Mouse (Mus musculus) heart, embryonic 10.5 days (tissue): ENCODE data around the gene Zc3h12d. TPM values are rescaled to one million over a fixed set of nuclear protein-coding genes. Genes with fewer than 3 reads are reported as not detected.
"Not testable (repeated sequence)": the region's sequence is repeated elsewhere in the genome, so short reads cannot be mapped to it uniquely, and the experiment has no call there.

Experiments used
- DNase-seq: peaks from one replicate; pipeline ENCODE4 v3.0.0-alpha.2; 2017; ENCODE audit warnings: low spot score
- H3K27ac ChIP-seq: fragments of 300-500 bp; sonication (generic); 2 replicates; pipeline ENCODE4 v1.5.1; 2016; ENCODE audit warnings: mild to moderate bottlenecking
- H3K27me3 ChIP-seq: fragments of 300-500 bp; sonication (generic); 2 replicates; pipeline ENCODE4 v1.6.1; 2016; ENCODE audit warnings: mild to moderate bottlenecking; ENCODE audit not compliant: poor library complexity, insufficient read depth, severe bottlenecking
- H3K36me3 ChIP-seq: fragments of 300-500 bp; sonication (generic); 2 replicates; pipeline ENCODE4 v1.6.1; 2016; ENCODE audit warnings: mild to moderate bottlenecking, moderate library complexity
- H3K4me1 ChIP-seq: fragments of 300-500 bp; sonication (generic); 2 replicates; pipeline ENCODE4 v1.6.1; 2016; ENCODE audit warnings: mild to moderate bottlenecking
- H3K4me3 ChIP-seq: fragments of 300-500 bp; sonication (generic); 2 replicates; pipeline ENCODE4 v1.5.1; 2016; ENCODE audit warnings: mild to moderate bottlenecking, moderate library complexity
- H3K9me3 ChIP-seq: fragments of 300-500 bp; sonication (generic); 2 replicates; pipeline ENCODE4 v1.6.1; 2016; ENCODE audit warnings: mild to moderate bottlenecking, moderate library complexity
- WGBS: fragments of 180-500 bp; shearing (Covaris S2); methylation state at CpG from one replicate; pipeline ENCODE4 v1.1.7; 2016; 5-methylcytosine and 5-hydroxymethylcytosine counted together
- polyA plus RNA-seq: library from polyadenylated mRNA; unstranded; fragments of >200 nt; fragmentation: Nextera tagmentation; extraction: Ambion mirVana; gene quantifications from 2 replicates; pipeline ENCODE4 v1.2.1, GENCODE M21; 2016

Zc3h12d gene
- polyA plus RNA-seq, 1 experiment from 2014 or later = 0.11 TPM

DNA sequence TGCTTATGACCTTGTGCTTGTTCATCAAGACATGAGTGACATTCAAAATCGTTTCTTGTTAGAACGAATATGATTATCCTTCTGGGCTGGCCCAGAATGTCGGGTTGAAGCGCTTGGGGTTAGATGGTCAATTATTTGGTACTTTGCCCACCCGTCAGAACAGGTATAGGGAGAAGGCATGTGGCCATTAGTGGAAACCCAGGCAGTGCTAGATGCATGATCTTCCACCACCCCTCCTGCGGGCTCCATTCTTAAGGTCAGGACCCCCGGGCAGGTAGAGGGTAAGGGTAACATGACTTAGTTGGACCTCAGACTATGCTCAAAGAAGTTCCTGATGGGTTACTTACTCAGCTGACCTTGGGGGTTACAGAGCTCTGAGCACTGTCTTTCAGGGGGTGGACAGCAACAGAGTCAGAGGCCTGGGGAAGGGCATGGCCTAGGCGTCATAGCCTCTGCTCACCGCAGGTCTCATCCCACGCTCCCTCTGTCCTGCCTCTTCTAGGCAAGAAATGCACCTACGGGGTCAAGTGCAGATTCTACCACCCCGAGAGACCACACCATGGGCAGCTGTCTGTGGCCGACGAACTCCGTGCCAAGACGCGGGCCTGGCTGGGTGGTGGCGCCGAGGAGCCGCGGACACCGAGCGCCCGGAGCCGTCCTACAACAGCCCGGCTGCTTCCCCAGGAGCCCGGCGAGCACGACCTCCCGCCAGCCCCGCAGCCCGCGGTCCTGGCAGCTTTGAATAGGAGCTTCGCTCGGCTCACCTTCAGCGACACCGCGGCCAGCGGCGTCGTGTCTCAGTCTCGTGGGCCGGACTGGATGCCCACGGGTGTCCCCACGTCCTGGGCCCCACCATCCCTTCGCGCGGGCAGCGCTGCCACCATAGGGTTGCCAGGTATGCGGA, 34.7 kb downstream of the Zc3h12d start:
- peak; percentile 72 for DNase-seq
- Histone ChIP-seq H3K9me3 (no peaks in the 10 kb centered on the region), H3K4me3 (peak overlapping the region; percentile 60), H3K4me1 (peaks cover 22% of the 10 kb centered on the region), H3K36me3 (no peaks in the 10 kb centered on the region), H3K27me3 (peaks cover 32% of the 10 kb centered on the region), H3K27ac (peak overlapping the region; percentile 73; the same call in 1 of the 2 replicates)
- WGBS = 16% methylated on average over 50 of the region's 50 CpGs

DNA sequence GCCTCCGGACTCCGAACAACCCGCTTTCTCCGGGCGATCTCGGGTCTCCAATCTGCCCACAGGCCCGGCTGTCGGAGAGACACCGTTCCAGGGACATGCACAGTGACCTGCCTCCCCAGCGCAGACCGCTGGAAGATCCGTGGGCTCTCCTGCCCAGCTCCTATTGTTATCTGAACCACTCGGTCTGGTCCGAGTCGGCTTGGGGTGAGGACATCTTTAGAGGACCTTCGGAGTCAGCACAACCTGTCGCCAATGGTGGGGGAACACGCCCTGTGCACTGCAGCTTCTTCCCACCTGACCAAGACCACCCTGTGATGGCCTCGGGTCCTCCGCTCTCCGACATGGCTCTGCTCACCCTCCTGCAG, 35.4 kb downstream of the Zc3h12d start:
- Histone ChIP-seq H3K9me3 (no peaks in the 10 kb centered on the region), H3K27me3 (peaks cover 32% of the 10 kb centered on the region), H3K4me1 (peaks cover 22% of the 10 kb centered on the region), H3K36me3 (no peaks in the 10 kb centered on the region), H3K27ac (peak overlapping the region; percentile 73; the same call in 1 of the 2 replicates), H3K4me3 (peak overlapping the region; percentile 60)
- no peak for DNase-seq
- WGBS = 16% methylated on average over 21 of the region's 21 CpGs

DNA sequence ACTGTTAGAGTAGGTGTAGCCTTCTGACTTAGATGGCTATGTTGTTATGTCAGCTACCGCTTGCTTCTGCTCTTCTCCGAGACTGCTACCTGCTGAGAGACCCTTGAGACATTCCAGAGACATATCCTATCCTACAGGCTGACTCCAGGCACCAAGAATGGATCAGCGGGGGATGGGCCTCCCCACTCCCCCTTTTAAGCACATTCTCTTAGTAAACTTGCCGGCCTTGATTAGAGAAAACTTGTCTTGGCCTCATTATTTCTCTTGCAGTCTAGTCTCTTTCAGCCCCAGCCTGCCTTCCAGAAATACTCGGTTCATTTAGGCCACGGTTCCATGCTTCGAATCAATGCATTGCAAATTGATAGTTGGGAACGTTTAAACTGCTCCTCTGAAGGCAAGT, 37.5 kb downstream of the Zc3h12d start:
- Histone ChIP-seq H3K9me3 (no peaks in the 10 kb centered on the region), H3K4me1 (peaks cover 22% of the 10 kb centered on the region), H3K27me3 (peaks cover 32% of the 10 kb centered on the region), H3K36me3 (no peaks in the 10 kb centered on the region), H3K4me3 (no peak overlapping the region), H3K27ac (no peak overlapping the region)
- 48% methylated on average over 8 of the region's 8 CpGs for WGBS
- DNase-seq = no peak

DNA sequence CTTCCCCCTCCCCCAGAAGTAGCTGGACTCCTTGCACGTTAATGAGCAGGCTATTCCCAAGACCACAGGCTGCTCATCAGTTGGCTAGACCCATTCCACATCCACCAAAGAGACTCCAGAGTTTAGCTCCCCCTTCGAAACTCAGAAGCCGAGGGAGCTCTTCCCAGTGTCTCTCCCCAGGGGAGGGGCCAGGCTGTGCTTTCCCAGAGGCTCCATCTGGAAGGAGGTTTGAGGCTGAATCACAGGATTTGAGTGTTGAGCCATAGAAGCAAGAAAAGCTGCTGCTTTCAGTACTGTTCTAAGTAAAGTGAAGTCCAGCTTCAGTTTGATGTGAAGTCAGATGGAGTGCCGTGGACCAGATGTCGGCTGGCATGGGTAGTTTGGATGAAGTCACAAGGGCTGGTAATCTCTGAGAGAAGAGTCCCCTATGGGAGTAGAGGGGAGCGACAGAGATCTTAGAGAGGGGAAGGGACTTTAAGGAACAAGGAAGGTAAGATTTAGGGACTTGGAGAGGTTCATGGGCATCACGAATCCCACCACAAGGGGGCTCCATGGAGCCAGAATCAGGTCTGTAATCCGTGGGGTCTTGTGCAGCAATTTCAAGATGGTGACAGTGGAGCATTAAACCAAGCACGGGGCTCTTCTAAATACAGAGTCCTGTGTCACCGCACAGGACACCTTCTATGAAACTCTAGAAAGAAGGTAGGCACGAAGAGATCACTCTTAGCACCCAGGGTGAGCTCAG, 38.5 kb downstream of the Zc3h12d start:
- H3K27ac ChIP-seq = no peak overlapping the region
- no peaks in the 10 kb centered on the region for H3K9me3 ChIP-seq
- 63% methylated on average over 11 of the region's 11 CpGs for WGBS
- H3K36me3 ChIP-seq = no peaks in the 10 kb centered on the region
- H3K4me1 ChIP-seq = peaks cover 22% of the 10 kb centered on the region
- peak; percentile 71 for DNase-seq
- peaks cover 32% of the 10 kb centered on the region for H3K27me3 ChIP-seq
- no peak overlapping the region for H3K4me3 ChIP-seq

DNA sequence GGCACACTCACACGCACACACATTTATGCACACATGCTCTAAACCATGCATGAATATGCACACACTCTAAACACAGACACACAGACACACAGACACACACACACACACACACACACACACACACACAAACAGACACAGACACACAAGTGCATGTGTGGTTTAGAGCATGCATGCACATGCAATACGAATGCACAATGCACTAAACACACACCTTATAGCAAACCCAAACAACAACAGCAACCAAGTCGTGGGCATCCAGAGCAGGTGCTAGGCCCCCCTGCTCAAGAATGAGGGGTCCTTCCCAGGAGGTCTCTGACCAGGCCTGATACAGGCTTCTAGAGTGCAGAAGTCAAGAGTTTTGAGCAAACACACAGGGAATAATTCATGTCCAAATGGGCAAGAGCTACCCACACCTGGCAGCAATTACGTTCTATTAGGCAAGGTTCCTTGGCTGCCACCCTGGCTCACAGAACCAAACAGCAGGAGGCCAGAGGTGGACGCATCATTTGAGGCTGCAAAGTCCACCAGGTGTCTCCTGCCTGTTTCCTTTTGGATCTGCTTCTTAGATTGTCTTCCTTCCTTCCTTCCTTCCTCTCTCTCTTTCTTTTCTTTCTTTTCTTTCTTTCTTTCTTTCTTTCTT, 39.2 kb downstream of the Zc3h12d start:
- H3K27me3 ChIP-seq = peaks cover 27% of the 10 kb centered on the region
- H3K4me3 ChIP-seq = no peak overlapping the region
- H3K27ac ChIP-seq = no peak overlapping the region
- WGBS = 82% methylated on average over 5 of the region's 5 CpGs
- H3K9me3 ChIP-seq = no peaks in the 10 kb centered on the region
- no peaks in the 10 kb centered on the region for H3K36me3 ChIP-seq
- peak; percentile 62 for DNase-seq
- H3K4me1 ChIP-seq = peaks cover 22% of the 10 kb centered on the region

DNA sequence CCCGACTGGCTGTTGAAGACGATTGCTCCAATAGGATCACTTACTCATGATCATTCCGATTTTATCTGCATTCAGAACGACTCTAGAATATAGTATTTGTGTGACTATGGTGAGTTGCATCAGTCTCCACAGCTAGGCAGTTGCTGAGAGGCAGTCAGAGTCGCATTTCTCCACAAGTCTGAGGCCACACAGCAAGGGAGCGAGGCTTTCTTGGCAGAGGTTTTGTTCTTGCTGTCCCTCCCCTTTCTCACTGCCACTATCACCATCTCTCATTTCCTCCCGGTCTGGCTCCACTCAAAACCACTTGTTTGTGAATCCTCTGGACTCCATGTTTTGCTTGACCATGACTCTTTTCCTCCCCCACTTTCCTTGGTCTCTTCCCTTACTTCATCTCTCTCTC, 41.9 kb downstream of the Zc3h12d start:
- H3K36me3 ChIP-seq = no peaks in the 10 kb centered on the region
- peaks cover 2% of the 10 kb centered on the region; the same call in 1 of the 2 replicates for H3K27me3 ChIP-seq
- DNase-seq = peak; percentile 70
- H3K9me3 ChIP-seq = no peaks in the 10 kb centered on the region
- H3K4me3 ChIP-seq = no peak overlapping the region
- WGBS = 66% methylated on average over 7 of the region's 7 CpGs
- H3K27ac ChIP-seq = no peak overlapping the region
- peaks cover 12% of the 10 kb centered on the region for H3K4me1 ChIP-seq

DNA sequence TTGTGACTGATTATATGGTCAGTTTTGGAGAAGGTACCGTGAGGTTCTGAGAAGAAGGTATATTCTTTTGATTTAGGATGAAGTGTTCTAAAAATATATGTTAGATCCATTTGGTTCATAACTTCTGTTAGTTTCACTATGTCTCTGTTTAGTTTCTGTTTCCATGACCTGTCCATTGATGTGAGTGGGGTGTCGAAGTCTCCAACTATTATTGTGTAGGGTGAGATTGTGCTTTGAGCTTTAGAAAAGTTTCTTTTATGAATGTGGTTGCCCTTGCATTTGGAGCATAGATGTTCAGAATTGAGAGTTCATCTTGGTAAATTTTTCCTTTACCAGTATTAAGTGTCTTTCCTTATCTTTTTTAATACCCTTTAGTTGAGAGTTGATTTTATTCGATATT, 48.0 kb downstream of the Zc3h12d start:
- WGBS = 91% methylated on average over 3 of the region's 3 CpGs
- H3K9me3 ChIP-seq, DNase-seq, H3K4me3 ChIP-seq, H3K36me3 ChIP-seq, H3K27me3 ChIP-seq, H3K27ac ChIP-seq, H3K4me1 ChIP-seq: not testable (repeated sequence)

DNA sequence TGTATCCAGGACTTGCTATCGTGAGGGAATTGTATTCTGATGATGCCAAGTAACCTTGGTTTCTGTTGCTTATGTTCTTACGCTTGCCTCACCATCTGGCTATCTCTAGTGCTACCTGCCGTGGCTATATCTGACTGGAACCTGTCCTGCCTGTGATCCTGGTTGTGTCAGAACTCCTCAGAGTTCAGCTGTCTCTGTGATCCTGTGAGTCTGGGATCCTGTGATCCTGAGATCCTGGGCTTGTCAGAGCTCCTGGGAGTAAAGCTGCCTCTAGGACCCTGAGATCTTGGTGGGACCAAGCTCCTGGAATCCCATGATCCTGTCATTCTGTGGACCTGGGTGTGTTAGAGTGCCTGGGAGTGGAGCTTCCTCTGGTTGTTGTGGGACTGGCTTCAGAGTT, 49.7 kb downstream of the Zc3h12d start:
- H3K36me3 ChIP-seq = no peaks in the 10 kb centered on the region
- 85% methylated on average over 3 of the region's 3 CpGs for WGBS

DNA sequence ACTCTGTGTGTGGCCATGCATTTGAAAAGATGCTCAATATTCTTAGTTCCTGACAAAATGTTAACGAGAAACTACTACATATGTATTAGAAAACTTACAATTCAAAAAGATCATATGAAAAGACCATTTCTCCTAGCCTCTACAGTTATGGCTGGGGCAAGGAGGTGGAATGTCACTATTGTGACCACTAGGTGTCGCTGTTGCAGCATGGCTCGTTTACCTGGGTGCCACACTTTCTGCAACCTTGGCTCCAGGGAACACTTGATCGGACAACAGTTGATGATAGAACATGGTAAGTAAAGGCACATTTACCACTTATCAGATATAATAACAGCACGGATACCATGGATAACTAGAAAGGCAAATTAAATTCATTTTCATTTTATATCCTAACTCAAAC, 51.3 kb downstream of the Zc3h12d start:
- no peaks in the 10 kb centered on the region for H3K36me3 ChIP-seq
- no peaks in the 10 kb centered on the region for H3K4me1 ChIP-seq
- peak; percentile 76 for DNase-seq
- WGBS = 7% methylated on average over 5 of the region's 5 CpGs
- H3K4me3 ChIP-seq = no peak overlapping the region
- H3K9me3 ChIP-seq = no peaks in the 10 kb centered on the region
- H3K27ac ChIP-seq = no peak overlapping the region
- no peaks in the 10 kb centered on the region for H3K27me3 ChIP-seq

More for the DNA sequence above, 49.7 kb downstream of the Zc3h12d start:
- Histone ChIP-seq H3K4me1 (no peaks in the 10 kb centered on the region), H3K27me3 (no peaks in the 10 kb centered on the region), H3K9me3 (no peaks in the 10 kb centered on the region), H3K27ac (no peak overlapping the region), H3K4me3 (no peak overlapping the region)
- DNase-seq = peak; percentile 64

DNA sequence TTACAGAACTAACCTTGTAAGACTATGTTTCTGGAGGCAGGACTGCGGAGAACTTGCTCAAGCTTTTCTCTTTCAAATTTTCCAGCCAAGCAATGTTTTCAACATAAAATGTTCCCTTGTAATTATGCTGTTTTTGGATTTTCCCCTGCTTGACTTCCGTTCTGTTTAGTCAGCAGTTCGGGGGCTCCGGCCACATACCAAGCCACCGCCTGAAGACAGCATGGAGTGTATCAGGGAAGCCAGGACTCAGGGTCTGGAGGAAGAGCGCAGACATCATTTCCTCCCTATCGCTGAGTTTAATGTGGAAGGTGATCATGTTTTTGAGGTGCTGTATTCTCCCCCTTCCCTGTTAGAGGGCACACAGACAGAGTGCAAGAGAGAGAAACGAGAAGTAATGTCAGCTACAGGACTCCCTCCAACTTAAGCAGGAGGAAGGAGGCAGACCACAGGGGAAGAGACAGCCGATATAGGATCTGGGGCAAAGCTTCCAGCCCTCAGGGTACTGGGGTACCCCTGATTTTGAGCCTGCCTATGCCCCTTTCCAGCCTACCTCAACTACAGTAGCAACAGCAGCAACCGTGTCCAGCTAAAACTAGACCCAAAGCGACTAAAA, 56.1 kb downstream of the Zc3h12d start:
- WGBS = 81% methylated on average over 11 of the region's 11 CpGs
- DNase-seq = peak; percentile 50
- no peaks in the 10 kb centered on the region for H3K9me3 ChIP-seq
- H3K27ac ChIP-seq = no peak overlapping the region
- no peaks in the 10 kb centered on the region for H3K27me3 ChIP-seq
- no peaks in the 10 kb centered on the region for H3K4me1 ChIP-seq
- no peak overlapping the region for H3K4me3 ChIP-seq
- no peaks in the 10 kb centered on the region for H3K36me3 ChIP-seq

DNA sequence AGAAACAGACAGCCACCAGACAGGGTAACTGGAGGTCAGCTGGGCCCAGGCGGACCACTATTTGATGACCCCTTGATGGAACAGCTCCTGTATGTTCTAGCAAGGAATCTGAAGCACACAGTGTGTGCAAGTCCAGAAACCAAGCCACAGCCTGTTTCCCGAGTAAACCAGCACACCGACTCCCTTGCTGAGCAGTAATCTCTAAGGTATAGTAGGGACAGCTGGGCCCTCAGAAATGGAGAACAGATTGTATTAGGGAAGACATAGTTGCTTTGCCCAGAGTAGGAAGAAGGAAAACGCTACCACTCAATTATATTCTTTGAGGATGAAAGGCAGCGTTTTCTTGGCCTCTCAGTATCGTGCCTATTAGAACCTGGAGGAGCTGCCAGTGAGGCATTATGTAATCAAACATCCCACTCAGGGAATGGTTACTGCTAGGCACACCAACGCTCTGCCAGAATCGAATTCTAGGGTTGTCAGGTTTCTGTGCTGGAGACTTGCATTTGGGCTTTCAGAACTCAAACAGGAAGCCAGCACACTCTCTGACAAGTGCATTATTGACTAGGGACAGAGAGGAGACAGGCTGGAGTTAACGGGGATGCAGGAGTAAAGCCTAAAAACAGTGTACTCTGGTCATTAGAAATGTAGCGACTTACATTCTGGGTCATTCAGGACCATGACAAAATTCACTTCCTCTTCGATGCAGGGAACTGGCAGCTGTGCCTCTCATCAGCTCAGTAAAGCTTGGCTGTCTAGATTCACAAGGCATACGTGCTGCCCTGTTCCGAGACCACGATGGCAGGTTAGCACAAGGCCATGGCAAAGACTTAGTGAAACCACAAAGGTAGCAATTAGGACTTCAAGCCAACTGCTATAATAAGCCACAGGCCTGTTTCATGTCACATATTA, 68.7 kb downstream of the Zc3h12d start:
- H3K4me1 ChIP-seq = no peaks in the 10 kb centered on the region
- no peaks in the 10 kb centered on the region for H3K27me3 ChIP-seq
- peaks cover 58% of the 10 kb centered on the region for H3K36me3 ChIP-seq
- H3K9me3 ChIP-seq = no peaks in the 10 kb centered on the region
- no peak for DNase-seq
- no peak overlapping the region for H3K27ac ChIP-seq
- no peak overlapping the region for H3K4me3 ChIP-seq
- 91% methylated on average over 14 of the region's 14 CpGs for WGBS

DNA sequence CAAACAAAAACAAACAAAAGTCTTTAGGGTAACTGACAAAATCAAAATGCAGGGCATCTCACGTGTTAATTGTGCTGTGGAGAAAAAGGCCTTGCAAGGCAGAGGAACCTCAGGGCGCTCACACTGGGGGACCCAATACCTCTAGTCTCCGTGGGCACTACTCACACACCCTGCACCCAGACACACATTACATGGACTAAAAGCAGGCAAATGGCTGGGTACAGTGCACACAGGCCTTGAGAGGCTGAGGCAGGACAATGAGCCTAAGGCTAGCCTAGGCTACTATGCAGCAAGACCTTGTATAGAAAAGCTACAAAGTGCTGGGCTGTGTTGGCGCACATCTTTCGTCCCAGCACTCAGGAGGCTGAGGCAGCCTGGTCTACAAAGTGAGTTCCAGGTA, 71.9 kb downstream of the Zc3h12d start:
- Histone ChIP-seq H3K4me1 (no peaks in the 10 kb centered on the region), H3K36me3 (peaks cover 84% of the 10 kb centered on the region)
- DNase-seq = no peak

More for the DNA sequence above, 71.9 kb downstream of the Zc3h12d start:
- H3K27ac ChIP-seq = no peak overlapping the region
- no peak overlapping the region for H3K4me3 ChIP-seq
- H3K9me3 ChIP-seq = no peaks in the 10 kb centered on the region
- WGBS = 95% methylated on average over 5 of the region's 5 CpGs
- H3K27me3 ChIP-seq = no peaks in the 10 kb centered on the region
